Mouse (Mus musculus) layer of hippocampus, postnatal 36 days (tissue): Measurements from ENCODE around the gene Nop14. TPM values are rescaled to one million over a fixed set of nuclear protein-coding genes. Genes with fewer than 3 reads are reported as not detected.
"Not testable (repeated sequence)": the region's sequence is repeated elsewhere in the genome, so short reads cannot be mapped to it uniquely, and the experiment has no call there.

Experiments used
- DNase-seq, 2 experiments: peaks; one replicate each; pipeline ENCODE4 v3.0.0; 2022
- total RNA-seq, 2 experiments: library from RNA; stranded (reverse); gene quantifications; 2 replicates each; pipeline ENCODE4 v1.2.3; 2021

Gene Nop14
- total RNA-seq, 2 experiments from 2014 or later: 13.0 to 15.1 TPM

DNA sequence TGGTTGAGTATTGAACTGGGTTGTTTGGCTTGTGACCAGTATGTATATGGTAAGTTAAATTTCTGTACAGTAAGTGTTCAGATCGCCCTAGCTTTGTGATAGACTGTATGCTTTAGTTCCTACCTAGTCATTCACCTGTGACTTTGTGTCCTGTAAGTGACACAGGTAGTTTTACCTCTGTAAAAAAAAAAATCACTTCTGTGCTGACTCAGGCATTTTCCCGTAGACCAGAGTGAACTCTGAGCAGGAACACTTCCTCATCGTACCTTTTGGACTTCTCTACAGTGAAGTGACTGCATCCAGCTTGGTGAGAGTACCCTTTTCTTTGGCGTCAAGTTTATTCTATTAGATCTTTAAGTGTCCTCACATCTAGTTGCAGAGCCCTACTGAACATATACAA, 50.0 kb downstream of the Nop14 start:
- no peak for DNase-seq

DNA sequence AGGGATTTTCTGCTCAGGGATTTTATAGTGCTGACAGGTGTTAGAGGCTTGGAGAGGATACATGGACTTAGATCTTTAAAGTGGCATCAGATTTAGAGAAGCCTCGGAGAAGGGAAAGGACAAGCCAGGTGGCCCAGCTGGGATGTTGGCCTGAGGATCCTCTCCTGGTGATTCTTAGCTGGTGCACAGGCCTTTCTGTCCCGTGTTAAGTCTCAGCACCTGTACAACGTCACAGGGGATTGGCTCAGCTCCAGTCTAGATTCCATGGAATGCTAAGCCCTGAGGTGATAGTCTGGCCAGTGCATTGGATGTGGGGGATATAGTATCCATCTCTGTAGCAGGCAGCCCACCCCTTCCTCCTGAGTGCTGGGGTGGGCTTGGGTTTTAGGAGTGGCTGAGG, 51.7 kb downstream of the Nop14 start:
- no peak for DNase-seq

GRCm38 (mm10) chr5:34607100-34607880, 52.7 kb downstream of the Nop14 start:
- DNase-seq: no peak

DNA sequence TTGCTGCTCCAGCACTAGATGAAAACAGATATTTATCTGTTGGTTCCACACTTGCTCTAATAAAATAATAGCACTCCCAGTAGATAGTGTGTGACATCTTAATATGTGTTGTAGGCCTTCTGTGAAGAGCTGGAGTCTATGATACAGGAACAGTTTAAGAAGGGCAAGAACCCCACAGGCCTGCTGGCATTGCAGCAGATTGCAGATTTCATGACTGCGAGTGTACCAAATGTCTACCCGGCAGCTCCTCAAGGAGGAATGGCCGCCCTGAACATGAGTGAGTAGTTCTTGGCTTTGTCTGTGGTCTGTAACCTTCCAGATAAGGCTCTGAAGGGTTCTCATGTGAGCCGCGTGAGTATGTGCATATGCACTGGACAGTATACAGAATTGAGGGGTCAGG, 55.4 kb downstream of the Nop14 start:
- no peak for DNase-seq

- no peak for DNase-seq
These were observed 66.7 kb downstream of the Nop14 start for GRCm38 (mm10) chr5:34593202-34593727.

DNA sequence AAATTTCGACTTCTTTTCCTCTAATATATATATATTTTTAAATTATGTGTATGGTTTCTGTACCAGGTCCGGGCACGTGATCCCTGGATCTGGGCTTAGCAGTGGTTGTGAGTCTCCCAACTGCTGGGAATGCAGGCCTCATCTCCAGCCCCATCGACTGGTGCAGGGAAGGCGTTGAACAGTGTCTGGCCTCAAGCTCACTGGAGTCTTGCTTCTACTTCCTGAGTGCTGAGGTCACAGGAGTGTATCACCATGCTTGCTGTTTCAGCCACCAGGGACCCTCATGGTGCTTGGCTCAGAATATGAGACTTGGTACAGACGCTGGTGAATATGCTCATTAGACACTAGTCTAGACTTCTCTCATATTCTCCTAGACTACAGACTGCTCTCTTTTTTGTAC, 67.3 kb downstream of the Nop14 start:
- DNase-seq: no peak

- DNase-seq: not testable (repeated sequence)
These were observed 67.7 kb downstream of the Nop14 start for GRCm38 (mm10) chr5:34592224-34592623.

- DNase-seq: no peak
These were observed 68.5 kb downstream of the Nop14 start for GRCm38 (mm10) chr5:34591388-34592004.

GRCm38 (mm10) chr5:34590702-34591101, 69.2 kb downstream of the Nop14 start:
- no peak for DNase-seq

- no peak for DNase-seq
These were observed 69.9 kb downstream of the Nop14 start for GRCm38 (mm10) chr5:34590059-34590458.

Other genes with a start within 250 kb of the Nop14 start
- gene Tnip2, start 146.2 kb downstream of the Nop14 start, total RNA-seq: 10 to 100 TPM; 22.5 to 26.3 TPM
- 1 to 10 TPM; 3.2 to 4.5 TPM for gene Sh3bp2, start 134.3 kb downstream of the Nop14 start, total RNA-seq
- gene Add1, start 86.5 kb downstream of the Nop14 start, total RNA-seq: 100 to 1,000 TPM; 441 to 450 TPM
- gene Mfsd10, start 22.9 kb downstream of the Nop14 start, total RNA-seq: 10 to 100 TPM; 35.3 to 49.4 TPM
- gene Grk4, start 231 bp upstream of the Nop14 start, total RNA-seq: 1 to 10 TPM; 6.6 to 7.0 TPM
- 10 to 100 TPM; 77.8 to 83.4 TPM for gene Htt, start 101.6 kb upstream of the Nop14 start, total RNA-seq
- 1 to 10 TPM; 5.6 to 8.0 TPM for gene Msantd1, start 247.9 kb upstream of the Nop14 start, total RNA-seq